Mouse (Mus musculus) hematopoietic stem cell, adult 5-6 weeks (primary cell): Measurements from ENCODE around the gene Myo1e. TPM values are rescaled to one million over a fixed set of nuclear protein-coding genes. Genes with fewer than 3 reads are reported as not detected.
A peak's percentile ranks its signal among the peaks of the same experiment; 100 is the strongest.

Experiments used
- ATAC-seq, 2 experiments: fragments of 125-278 bp in 1 of 2; replicated peaks in 1 of 2; 2 replicates each; pipeline ENCODE4 v1.8.0; 2016 to 2017; ENCODE audit warnings: inconsistent platforms in 2 of 2, mild to moderate bottlenecking in 2 of 2, moderate number of reproducible peaks in 2 of 2, low read depth in 1 of 2, moderate TSS enrichment in 1 of 2; ENCODE audit not compliant: low FRiP score in 2 of 2, poor library complexity in 2 of 2, severe bottlenecking in 2 of 2, insufficient read depth in 1 of 2, low TSS enrichment in 1 of 2
- total RNA-seq: library from RNA; stranded (forward); fragments of 172-1452, 232-1000 nt; gene quantifications from 2 replicates; pipeline ENCODE4 v1.2.3, GENCODE M21; 2017

Myo1e gene
- total RNA-seq, 1 experiment from 2014 or later = 1.8 TPM

GRCm38 (mm10) chr9:70266186-70266585 lies 59.0 kb downstream of the Myo1e start:
- ATAC-seq = no peak

DNA sequence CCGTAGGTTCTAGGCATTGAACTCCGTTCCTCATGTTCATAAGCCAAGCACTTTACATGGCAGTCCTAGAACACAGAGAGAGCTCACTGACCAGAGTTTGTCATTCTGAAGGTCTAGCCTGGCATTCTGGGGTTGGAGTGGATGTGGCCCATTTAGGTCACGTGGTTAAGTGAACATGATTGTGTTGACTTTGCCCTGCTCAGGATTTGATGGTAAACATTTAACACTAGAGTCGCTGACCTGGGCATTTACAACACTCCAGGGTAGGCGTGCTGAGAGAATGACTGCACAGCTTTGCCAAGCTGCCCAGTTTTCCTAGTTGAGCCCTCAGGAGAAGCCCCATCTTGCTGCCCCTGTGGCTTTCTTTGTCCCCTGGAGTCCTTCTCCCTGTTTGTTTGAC lies 60.0 kb downstream of the Myo1e start:
- no peak for ATAC-seq

GRCm38 (mm10) chr9:70269349-70269748 lies 62.2 kb downstream of the Myo1e start:
- no peak for ATAC-seq

DNA sequence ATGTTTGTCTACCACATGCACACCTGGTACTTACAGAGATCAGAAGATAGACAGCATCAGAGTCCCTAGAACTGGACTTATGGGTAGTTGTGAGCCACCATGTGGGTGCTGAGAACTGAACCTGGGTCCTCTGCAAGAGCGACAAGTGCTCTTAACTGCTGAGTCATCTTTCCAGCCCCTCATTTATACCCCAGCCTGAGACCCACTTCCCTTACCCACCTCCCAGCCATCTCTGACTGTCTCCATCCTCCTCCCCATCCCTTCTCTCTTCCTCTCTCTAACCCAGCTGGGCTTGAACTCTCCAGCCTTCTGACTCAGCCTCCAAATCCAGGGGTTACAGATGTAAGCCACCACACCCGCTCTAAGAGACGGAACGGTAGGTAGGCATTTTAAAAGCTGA lies 63.3 kb downstream of the Myo1e start:
- no peak for ATAC-seq

GRCm38 (mm10) chr9:70271137-70271536 lies 64.0 kb downstream of the Myo1e start:
- no peak for ATAC-seq

DNA sequence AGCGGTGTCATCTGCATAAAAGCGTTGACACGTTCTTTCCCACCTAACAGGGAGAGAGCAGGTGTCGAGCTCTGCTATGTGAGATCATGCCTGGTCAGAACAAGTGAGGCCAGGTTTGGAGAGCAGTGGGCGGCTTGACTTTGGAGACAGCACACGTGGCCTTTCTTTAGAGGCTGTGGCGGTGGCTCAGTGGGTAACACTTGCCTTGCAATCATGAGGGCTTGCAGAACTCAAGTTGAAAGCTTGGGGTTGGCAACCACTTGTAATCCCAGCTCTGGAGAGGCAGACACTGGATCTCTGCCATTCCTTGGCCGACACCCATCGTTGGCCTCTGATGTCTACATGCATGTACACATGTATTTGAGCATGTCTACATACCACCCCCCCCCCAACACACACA lies 64.5 kb downstream of the Myo1e start:
- no peak for ATAC-seq

- ATAC-seq = no peak
Observed at GRCm38 (mm10) chr9:70274071-70274470, 66.9 kb downstream of the Myo1e start.

DNA sequence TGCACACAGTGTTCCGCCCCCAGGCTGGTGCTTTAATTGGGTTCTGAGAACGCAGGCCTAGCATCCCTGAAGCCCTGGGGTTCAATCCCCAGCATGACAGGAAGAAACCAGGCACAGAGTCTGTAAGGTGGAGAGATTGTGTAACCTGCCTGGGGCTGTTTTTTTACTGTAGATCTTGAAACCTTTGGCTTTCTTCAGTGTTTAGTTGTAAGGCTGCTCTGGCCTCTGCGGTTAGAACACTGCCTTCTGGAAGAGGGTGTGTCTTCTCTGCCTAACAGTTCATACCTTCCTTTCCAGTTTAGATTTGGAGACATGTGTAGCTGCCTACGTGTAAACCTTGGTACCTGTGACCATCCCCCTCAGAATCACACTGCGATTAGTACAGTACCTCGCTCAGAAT lies 67.3 kb downstream of the Myo1e start:
- no peak for ATAC-seq

GRCm38 (mm10) chr9:70274887-70275555 lies 67.9 kb downstream of the Myo1e start:
- no peak for ATAC-seq

DNA sequence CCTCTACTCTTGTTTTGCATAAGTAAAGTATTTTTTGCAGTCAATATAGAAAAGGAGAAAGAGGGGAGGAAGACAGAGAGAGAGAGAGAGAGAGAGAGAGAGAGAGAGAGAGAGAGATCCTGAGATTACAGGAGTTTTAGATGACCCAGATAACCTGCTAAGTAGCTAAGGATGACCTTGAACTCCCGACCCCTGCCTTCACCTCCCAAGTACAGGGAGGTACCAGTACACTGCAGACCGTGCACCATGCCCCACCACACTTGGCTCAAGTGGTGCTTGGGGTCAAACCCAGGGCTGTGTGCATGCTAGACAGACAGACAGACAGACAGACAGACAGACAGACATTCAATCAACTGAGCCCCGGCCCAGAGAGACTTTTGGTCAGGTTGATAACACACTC lies 69.9 kb downstream of the Myo1e start:
- ATAC-seq = no peak

GRCm38 (mm10) chr9:70277529-70277982 lies 70.4 kb downstream of the Myo1e start:
- ATAC-seq = no peak

- no peak for ATAC-seq
Observed at GRCm38 (mm10) chr9:70281407-70281806, 74.3 kb downstream of the Myo1e start.

DNA sequence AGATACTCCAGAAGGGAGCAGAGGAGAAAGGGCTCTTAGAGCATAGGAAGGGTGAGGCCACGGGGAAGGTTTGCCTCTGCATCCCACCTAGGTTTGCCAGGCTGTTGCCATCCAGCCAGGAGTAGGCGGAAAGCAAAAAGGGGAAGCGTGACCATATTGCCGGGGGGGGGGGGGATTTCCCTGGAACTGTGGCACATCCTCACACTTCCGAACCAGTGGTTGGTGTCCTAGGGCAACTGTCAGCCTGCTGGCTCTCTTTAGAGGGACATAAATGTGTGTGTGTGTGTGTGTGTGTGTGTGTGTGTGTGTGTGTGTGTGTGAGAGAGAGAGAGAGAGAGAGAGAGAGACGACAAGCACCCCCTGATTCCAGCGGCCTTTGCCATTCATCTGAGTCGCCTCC lies 75.0 kb downstream of the Myo1e start:
- ATAC-seq = no peak

DNA sequence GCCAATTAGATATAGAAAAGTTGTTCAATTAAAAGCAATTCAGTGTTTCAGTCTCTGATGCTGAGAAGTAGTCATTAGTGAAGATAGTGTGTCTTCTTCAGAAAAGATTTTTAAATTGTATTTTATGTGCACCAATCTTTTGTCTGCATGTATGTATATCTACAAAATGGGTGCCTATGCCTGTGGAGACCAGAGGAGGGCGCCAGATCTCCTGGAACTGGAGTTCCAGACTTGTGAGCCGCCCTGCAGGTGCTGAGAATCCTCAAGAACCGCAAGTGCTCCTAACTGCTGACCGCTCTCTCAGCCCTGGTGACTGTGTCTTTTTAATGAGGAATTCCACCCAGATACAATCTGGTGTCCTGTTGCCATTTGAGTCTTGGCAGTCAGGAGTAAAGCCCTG lies 76.0 kb downstream of the Myo1e start:
- ATAC-seq = no peak

GRCm38 (mm10) chr9:70284584-70285140 lies 77.5 kb downstream of the Myo1e start:
- ATAC-seq = peak; percentile 86 to 94

- no peak for ATAC-seq
Observed at GRCm38 (mm10) chr9:70290785-70291184, 83.6 kb downstream of the Myo1e start.

DNA sequence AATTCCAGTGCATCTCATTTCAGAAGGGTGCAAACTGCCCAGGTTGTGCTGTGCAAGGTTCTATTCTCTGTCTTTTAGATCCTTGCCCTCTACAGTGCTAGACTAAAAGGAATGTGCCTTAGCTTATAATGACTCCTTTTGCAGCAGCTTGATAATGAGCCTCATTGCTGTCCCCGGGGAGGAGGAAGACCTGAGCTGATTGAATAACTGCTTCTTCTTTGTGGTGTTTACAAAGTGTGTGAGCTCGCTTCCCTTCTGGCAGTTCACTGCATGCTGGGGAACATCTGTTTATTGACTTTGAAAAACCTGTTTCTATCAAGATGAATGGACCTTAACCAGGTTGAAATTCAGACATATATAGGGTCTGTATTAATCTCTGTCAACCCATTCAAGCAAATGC lies 89.8 kb downstream of the Myo1e start:
- ATAC-seq = no peak

DNA sequence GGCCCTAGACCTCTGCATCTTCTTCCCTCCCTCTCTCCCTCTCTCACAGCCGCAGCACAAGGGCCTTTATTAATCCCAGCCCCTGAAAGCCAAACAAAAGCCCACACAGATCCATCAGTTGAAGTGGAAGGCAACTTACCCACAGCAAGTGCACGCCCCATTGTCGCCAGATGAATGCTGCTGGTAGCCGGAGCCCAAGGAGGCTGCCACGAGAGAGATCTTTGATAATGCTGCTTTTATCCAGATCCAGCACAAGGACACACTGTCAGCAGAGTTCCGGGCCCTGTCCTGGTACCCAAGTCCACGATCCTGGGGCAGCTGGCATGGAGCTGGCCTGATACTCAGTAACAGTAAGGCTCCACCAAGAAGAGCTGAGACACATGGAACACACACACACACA lies 91.1 kb downstream of the Myo1e start:
- ATAC-seq = no peak

DNA sequence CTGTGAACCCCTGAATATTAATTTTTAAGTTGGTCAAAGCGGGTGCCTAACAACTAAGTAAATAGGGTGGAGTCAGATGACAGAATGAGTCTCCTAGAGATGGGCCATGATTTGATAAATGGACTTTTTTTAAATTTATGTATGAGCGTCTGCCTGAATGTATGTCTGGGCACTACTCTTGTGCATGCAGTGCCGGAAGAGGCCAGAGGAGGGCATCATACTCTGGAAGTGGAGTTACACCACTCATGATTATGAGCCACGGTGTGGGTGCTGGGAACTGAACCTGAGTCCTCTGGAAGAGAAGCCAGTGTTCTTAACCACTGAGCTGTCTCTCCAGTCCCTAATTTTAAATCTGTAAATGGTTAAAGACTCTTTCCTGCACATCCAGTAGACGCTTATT lies 93.6 kb downstream of the Myo1e start:
- no peak for ATAC-seq
